Mouse (Mus musculus): Measurements from ENCODE around the gene 1810009J06Rik. TPM values are rescaled to one million over a fixed set of nuclear protein-coding genes. Genes with fewer than 3 reads are reported as not detected.

Gene 1810009J06Rik
- polyA plus RNA-seq (2015; fragmentation: Nextera tagmentation; extraction: Ambion mirVana) = 1.4 and 13.1 TPM in 2 replicates

DNA sequence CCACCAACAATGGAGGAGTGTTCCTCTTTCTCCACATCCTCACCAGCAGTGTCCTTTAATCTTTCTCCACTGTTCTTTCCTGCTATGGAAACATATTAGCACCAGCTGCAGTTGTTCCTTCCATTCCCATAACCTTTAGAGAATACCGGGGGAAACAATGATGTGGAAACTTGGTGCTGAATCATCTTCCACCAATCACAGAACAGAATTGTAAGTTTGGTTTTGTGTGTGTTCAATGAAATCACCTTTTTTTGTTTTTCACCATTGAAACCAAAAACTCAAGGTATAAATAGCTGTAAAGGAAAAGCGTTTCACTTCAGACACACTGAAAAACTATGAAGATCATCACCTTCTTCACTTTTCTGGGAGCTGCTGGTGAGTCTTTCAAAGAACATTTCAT, at the start of gene 1810009J06Rik:
TSS of gene 1810009J06Rik (plus strand) at position 301 of the 400 bp plus-strand sequence.

DNA sequence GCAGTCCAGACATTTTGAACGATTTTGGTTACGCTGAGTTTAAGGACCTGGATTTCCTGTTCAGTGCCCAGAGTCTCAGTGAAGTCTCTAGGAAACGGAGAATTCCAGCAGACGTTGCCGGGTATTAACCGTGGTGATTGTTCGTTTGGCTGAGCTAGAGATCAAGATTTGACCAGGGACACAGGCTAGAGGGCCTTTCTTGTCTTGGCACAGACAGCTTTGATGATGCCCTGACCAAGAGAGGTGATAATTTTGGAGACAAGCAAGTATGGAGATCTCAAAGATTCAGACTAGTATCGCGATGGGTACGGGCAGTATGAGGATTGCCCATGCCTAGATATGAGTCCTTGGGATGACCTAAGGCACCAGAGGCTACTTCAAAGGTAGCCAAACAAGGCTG, 24.1 kb upstream of the 1810009J06Rik start, which contains the start of gene 1700074P13Rik:
TSS of gene 1700074P13Rik (minus strand) at position 101 of the 400 bp plus-strand sequence.

DNA sequence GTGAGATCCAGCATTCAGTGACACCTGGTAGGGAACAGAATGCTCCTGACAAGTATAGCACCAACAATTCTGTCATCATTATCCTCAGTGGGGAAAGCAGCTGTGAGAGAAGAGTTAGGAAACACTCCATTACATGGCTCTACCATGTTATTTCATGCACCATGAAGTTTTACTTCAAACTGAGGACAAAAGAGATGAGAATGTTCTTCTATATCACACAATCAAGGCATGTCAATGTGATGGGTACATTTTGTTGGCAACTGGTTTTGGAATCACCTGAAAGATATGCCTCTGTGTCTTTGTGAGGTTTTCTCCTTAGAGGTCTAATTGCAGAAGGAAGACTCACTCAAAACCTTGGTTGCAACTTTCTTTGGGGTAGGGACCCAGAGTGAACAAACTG, 12.8 kb upstream of the 1810009J06Rik start, which contains the start of gene Gm4744:
TSS of gene Gm4744 (minus strand) at position 101 of the 400 bp plus-strand sequence.

DNA sequence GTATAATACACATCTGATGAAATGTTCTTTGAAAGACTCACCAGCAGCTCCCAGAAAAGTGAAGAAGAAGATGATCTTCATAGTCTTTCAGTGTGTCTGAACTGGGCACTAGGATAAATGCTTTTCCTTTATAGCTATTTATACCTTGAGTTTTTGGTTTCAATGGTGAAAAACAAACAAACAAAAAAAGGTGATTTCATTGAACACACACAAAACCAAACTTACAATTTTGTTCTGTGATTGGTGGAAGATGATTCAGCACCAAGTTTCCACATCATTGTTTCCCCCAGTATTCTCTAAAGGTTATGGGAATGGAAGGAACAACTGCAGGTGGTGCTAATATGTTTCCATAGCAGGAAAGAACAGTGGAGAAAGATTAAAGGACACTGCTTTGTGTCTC, 34.8 kb downstream of the 1810009J06Rik start, which contains the start of gene Gm2663:
TSS of gene Gm2663 (minus strand) at position 101 of the 400 bp plus-strand sequence.

Other genes with a start within 250 kb of the 1810009J06Rik start
- not detected in 2 replicates for gene Moxd2, start 77.3 kb upstream of the 1810009J06Rik start, polyA plus RNA-seq (2015; fragmentation: Nextera tagmentation; extraction: Ambion mirVana)
- gene Prss58, start 64.4 kb upstream of the 1810009J06Rik start, polyA plus RNA-seq (2015; fragmentation: Nextera tagmentation; extraction: Ambion mirVana) = not detected in 2 replicates
- gene 1700074P13Rik, start 24.2 kb upstream of the 1810009J06Rik start, polyA plus RNA-seq (2015; fragmentation: Nextera tagmentation; extraction: Ambion mirVana) = not detected in 2 replicates
- not detected in 2 replicates for gene Gm4744, start 12.9 kb upstream of the 1810009J06Rik start, polyA plus RNA-seq (2015; fragmentation: Nextera tagmentation; extraction: Ambion mirVana)
- 0.96 and 11.2 TPM in 2 replicates for gene Gm2663, start 34.7 kb downstream of the 1810009J06Rik start, polyA plus RNA-seq (2015; fragmentation: Nextera tagmentation; extraction: Ambion mirVana)
- gene 2210010C04Rik, start 70.8 kb downstream of the 1810009J06Rik start, polyA plus RNA-seq (2015; fragmentation: Nextera tagmentation; extraction: Ambion mirVana) = 5.9 and 18.4 TPM in 2 replicates